Mouse (Mus musculus): ENCODE measurements at regions not wholly inside any gene's neighbourhood (a gene's known extent, or its start where the extent isn't known, plus 50 kb on each side); places are given as distances from the start of the nearest gene placed in this dataset.
"Not testable (repeated sequence)": the region's sequence is repeated elsewhere in the genome, so short reads cannot be mapped to it uniquely, and the experiment has no call there.

DNA sequence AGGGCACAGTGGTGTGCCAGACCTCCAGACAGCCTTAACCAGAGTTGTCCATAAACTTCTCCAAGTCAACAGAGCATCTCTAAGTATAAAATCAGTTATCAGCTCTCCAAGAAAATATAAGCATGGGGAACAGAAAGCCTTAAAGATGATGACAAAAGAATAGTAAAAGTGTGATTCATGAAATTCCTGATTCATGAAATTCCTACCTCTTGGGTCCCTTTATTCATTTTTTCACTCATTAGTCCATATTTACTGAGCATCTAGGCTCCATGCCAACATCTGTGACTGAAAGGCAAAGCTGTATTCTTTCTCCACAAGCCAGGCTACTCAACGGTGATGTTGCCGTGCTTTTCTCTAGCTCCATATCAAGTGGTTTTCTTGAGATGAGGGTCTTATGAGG is 105.7 kb upstream of the Kcnmb2 start:
- 83% methylated on average over 2 of the region's 2 CpGs for WGBS
- no peak for TF ChIP-seq CTCF (IDR thresholded peaks at IDR 0.05; ENCODE audit: low read depth)
- ATAC-seq, result no peak

DNA sequence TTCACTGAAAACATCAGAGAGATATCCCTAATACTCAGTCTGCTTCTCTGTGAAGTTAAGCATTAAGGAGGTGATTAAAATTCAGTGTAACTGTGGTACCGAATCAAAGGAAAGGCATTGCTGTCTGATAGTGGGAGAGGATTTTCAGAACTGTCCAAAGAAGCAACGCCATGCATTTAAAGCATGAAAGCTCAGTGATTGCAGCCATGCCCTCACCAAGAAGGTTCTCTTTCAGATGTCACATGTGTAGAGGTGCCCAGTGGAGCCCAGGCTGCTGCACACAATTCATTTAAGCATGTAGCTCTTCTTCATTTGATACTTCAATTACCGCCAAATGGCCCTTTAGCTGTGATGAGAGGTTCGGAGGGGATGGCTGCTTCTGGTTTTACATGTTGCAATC is 103.1 kb upstream of the Kcnmb2 start:
- 91% methylated on average over 4 of the region's 4 CpGs for WGBS
- TF ChIP-seq CTCF (IDR thresholded peaks at IDR 0.05; ENCODE audit: low read depth), result no peak

More for the DNA sequence above, 105.7 kb upstream of the Kcnmb2 start:
- H3K4me2 ChIP-seq (replicated peaks; ENCODE audit: low read depth), result no peak overlapping the region
- H3K27ac ChIP-seq (ENCODE audit: low read depth, low read length), result no peak overlapping the region
- H3K4me3 ChIP-seq (ENCODE audit: low read depth, low read length), result no peak overlapping the region
- no peak overlapping the region for H3K9ac ChIP-seq (ENCODE audit: low read depth, low read length)
- H3K9me3 ChIP-seq (ENCODE audit: control insufficient read depth), result no peaks in the 10 kb centered on the region
- H3K36me3 ChIP-seq (ENCODE audit: control insufficient read depth, insufficient read depth), result no peaks in the 10 kb centered on the region
- no peaks in the 10 kb centered on the region for H3K27me3 ChIP-seq (replicated peaks; ENCODE audit: control insufficient read depth, insufficient read depth, low read length)
- no peaks in the 10 kb centered on the region for H3K4me1 ChIP-seq (replicated peaks; ENCODE audit: control insufficient read depth, insufficient read depth, low read length)

GRCm38 (mm10) chr3:31804038-31804437 is 98.3 kb upstream of the Kcnmb2 start:
- no peaks in the 10 kb centered on the region for H3K36me3 ChIP-seq (ENCODE audit: control insufficient read depth, insufficient read depth)
- no peak overlapping the region for H3K4me2 ChIP-seq (replicated peaks; ENCODE audit: low read depth)
- ATAC-seq, result no peak
- no peak overlapping the region for H3K9ac ChIP-seq (ENCODE audit: low read depth, low read length)
- no peak overlapping the region for H3K27ac ChIP-seq (ENCODE audit: low read depth, low read length)
- TF ChIP-seq CTCF (IDR thresholded peaks at IDR 0.05; ENCODE audit: low read depth), result no peak
- no peaks in the 10 kb centered on the region for H3K4me1 ChIP-seq (replicated peaks; ENCODE audit: control insufficient read depth, insufficient read depth, low read length)
- H3K9me3 ChIP-seq (ENCODE audit: control insufficient read depth), result no peaks in the 10 kb centered on the region
- no peaks in the 10 kb centered on the region for H3K27me3 ChIP-seq (replicated peaks; ENCODE audit: control insufficient read depth, insufficient read depth, low read length)
- H3K4me3 ChIP-seq (ENCODE audit: low read depth, low read length), result no peak overlapping the region
- 43% methylated on average over 5 of the region's 5 CpGs for WGBS

More for the DNA sequence above, 103.1 kb upstream of the Kcnmb2 start:
- Histone ChIP-seq H3K4me2 (replicated peaks; ENCODE audit: low read depth) (no peak overlapping the region), H3K27ac (ENCODE audit: low read depth, low read length) (no peak overlapping the region), H3K4me3 (ENCODE audit: low read depth, low read length) (no peak overlapping the region), H3K36me3 (ENCODE audit: control insufficient read depth, insufficient read depth) (no peaks in the 10 kb centered on the region), H3K9me3 (ENCODE audit: control insufficient read depth) (no peaks in the 10 kb centered on the region), H3K27me3 (replicated peaks; ENCODE audit: control insufficient read depth, insufficient read depth, low read length) (no peaks in the 10 kb centered on the region), H3K9ac (ENCODE audit: low read depth, low read length) (no peak overlapping the region), H3K4me1 (replicated peaks; ENCODE audit: control insufficient read depth, insufficient read depth, low read length) (no peaks in the 10 kb centered on the region)
- no peak for ATAC-seq

DNA sequence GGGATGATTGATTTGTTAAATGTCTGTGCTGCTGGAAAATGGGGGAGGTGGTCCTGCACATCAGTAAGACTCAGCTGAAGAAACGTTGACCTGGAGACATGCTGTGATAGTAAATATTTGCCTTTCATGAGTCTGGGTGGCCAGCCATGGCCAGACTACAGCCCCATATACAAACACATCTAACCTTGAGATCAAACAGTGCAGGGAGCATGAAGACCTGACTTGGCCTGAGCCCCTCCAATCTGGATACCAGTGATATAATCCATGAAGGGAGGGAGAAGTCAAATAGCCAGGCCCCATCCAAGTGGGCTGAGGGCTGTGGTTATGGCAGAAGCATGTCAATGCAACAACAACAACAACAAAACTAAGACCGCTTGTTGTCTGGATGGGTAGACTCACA is 94.6 kb upstream of the Kcnmb2 start:
- no peaks in the 10 kb centered on the region for H3K4me1 ChIP-seq (replicated peaks; ENCODE audit: control insufficient read depth, insufficient read depth, low read length)
- H3K9ac ChIP-seq (ENCODE audit: low read depth, low read length), result no peak overlapping the region
- no peak for ATAC-seq
- H3K27me3 ChIP-seq (replicated peaks; ENCODE audit: control insufficient read depth, insufficient read depth, low read length), result no peaks in the 10 kb centered on the region
- H3K4me3 ChIP-seq (ENCODE audit: low read depth, low read length), result no peak overlapping the region
- H3K27ac ChIP-seq (ENCODE audit: low read depth, low read length), result no peak overlapping the region
- H3K4me2 ChIP-seq (replicated peaks; ENCODE audit: low read depth), result no peak overlapping the region
- no peak for TF ChIP-seq CTCF (IDR thresholded peaks at IDR 0.05; ENCODE audit: low read depth)
- WGBS, result 49% methylated on average over 2 of the region's 2 CpGs
- H3K9me3 ChIP-seq (ENCODE audit: control insufficient read depth), result no peaks in the 10 kb centered on the region
- H3K36me3 ChIP-seq (ENCODE audit: control insufficient read depth, insufficient read depth), result no peaks in the 10 kb centered on the region

- 93% methylated on average over 13 of the region's 13 CpGs for WGBS
- not testable (repeated sequence) for H3K27ac ChIP-seq (ENCODE audit: low read depth, low read length); H3K4me1 ChIP-seq (replicated peaks; ENCODE audit: control insufficient read depth, insufficient read depth, low read length); H3K9me3 ChIP-seq (ENCODE audit: control insufficient read depth); H3K4me3 ChIP-seq (ENCODE audit: low read depth, low read length); ATAC-seq; H3K4me2 ChIP-seq (replicated peaks; ENCODE audit: low read depth); H3K36me3 ChIP-seq (ENCODE audit: control insufficient read depth, insufficient read depth); H3K9ac ChIP-seq (ENCODE audit: low read depth, low read length); H3K27me3 ChIP-seq (replicated peaks; ENCODE audit: control insufficient read depth, insufficient read depth, low read length)
Measured at GRCm38 (mm10) chr3:31809131-31809530, 93.2 kb upstream of the Kcnmb2 start.

- Histone ChIP-seq H3K4me3 (ENCODE audit: low read depth, low read length) (no peak overlapping the region), H3K27me3 (replicated peaks; ENCODE audit: control insufficient read depth, insufficient read depth, low read length) (no peaks in the 10 kb centered on the region), H3K36me3 (ENCODE audit: control insufficient read depth, insufficient read depth) (no peaks in the 10 kb centered on the region), H3K27ac (ENCODE audit: low read depth, low read length) (no peak overlapping the region), H3K9me3 (ENCODE audit: control insufficient read depth) (no peaks in the 10 kb centered on the region), H3K4me1 (replicated peaks; ENCODE audit: control insufficient read depth, insufficient read depth, low read length) (no peaks in the 10 kb centered on the region), H3K4me2 (replicated peaks; ENCODE audit: low read depth) (no peak overlapping the region), H3K9ac (ENCODE audit: low read depth, low read length) (no peak overlapping the region)
- ATAC-seq, result no peak
- no peak for TF ChIP-seq CTCF (IDR thresholded peaks at IDR 0.05; ENCODE audit: low read depth)
- WGBS, result 64% methylated on average over 4 of the region's 4 CpGs
Measured at GRCm38 (mm10) chr3:31811232-31811631, 91.1 kb upstream of the Kcnmb2 start.

GRCm38 (mm10) chr3:31831913-31832312 is 70.4 kb upstream of the Kcnmb2 start:
- H3K4me1 ChIP-seq (replicated peaks; ENCODE audit: control insufficient read depth, insufficient read depth, low read length), result no peaks in the 10 kb centered on the region
- H3K9me3 ChIP-seq (ENCODE audit: control insufficient read depth), result no peaks in the 10 kb centered on the region
- no peaks in the 10 kb centered on the region for H3K36me3 ChIP-seq (ENCODE audit: control insufficient read depth, insufficient read depth)
- no peak for ATAC-seq
- H3K27me3 ChIP-seq (replicated peaks; ENCODE audit: control insufficient read depth, insufficient read depth, low read length), result no peaks in the 10 kb centered on the region
- H3K4me2 ChIP-seq (replicated peaks; ENCODE audit: low read depth), result no peak overlapping the region
- H3K27ac ChIP-seq (ENCODE audit: low read depth, low read length), result no peak overlapping the region
- no peak overlapping the region for H3K9ac ChIP-seq (ENCODE audit: low read depth, low read length)
- WGBS, result 45% methylated on average over 1 of the region's 1 CpGs
- H3K4me3 ChIP-seq (ENCODE audit: low read depth, low read length), result no peak overlapping the region
- no peak for TF ChIP-seq CTCF (IDR thresholded peaks at IDR 0.05; ENCODE audit: low read depth)
